Mouse (Mus musculus) small intestine, adult 2 months (tissue): ENCODE measurements at regions not wholly inside any gene's neighbourhood (a gene's known extent, or its start where the extent isn't known, plus 50 kb on each side); places are given as distances from the start of the nearest gene placed in this dataset.

Experiments
- CTCF ChIP-seq: fragments of 200-500 bp; IDR thresholded peaks from 2 replicates; pipeline ENCODE4 v1.5.1; 2012; ENCODE audit warnings: low read depth, mild to moderate bottlenecking, control low read depth, inconsistent platforms, low read length, moderate library complexity, mixed read lengths; ENCODE audit not compliant: insufficient replicate concordance, insufficient read length; ENCODE audit errors: extremely low read depth
- POLR2A ChIP-seq: fragments of 200-500 bp; IDR thresholded peaks from 2 replicates; pipeline ENCODE4 v1.6.1; 2012; ENCODE audit warnings: low read depth, mild to moderate bottlenecking, control low read depth, inconsistent platforms, low read length, moderate library complexity

GRCm38 (mm10) chr13:59253667-59254558 is 331.1 kb downstream of the Agtpbp1 start:
- TF ChIP-seq POLR2A: no peak
- TF ChIP-seq CTCF: no peak
